ENCODE assay signal across 18 mouse cellular contexts in the genomic region with DNA sequence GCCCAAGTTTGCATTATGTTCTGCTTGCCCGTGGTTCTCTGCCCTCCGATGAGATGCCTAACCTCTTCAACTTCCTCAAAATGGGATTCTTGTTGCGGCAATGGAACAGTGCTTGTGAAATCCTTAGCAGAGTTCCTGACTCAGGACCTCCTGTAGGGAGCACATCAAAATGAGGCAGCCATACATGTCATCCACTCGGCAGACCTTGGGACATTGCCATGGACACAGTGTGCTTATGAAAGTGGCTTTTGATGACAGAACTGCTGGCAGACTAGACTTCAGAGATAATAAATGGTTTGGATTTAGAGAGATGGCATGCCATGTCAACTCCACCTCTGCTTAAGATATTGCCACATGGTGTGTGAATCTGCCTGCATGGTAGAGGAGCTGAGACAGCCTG.
DNase-seq lines count a peak whose midpoint lies in the region.
"Had no signal": no experiment of that assay in that cellular context is flagged by ENCODE, and none has a peak within 500 bp of the region (broad histone marks: within the 10 kb centered on the region; RNA-seq: fewer than 3 reads in every experiment).

No protein-coding gene starts in this region.

- DNase-seq in adrenal gland, adult (ENCODE audit: inconsistent age in 2 of 2, low spot score in 1 of 2), result peak; percentile 17 to 38
- no peak for DNase-seq in adrenal gland, postnatal 4 days (ENCODE audit: low spot score in 2 of 2)
- peak; percentile 10 for DNase-seq in cerebellum, adult 8-10 months
- DNase-seq in cerebellum, postnatal 36 days, result no peak
- DNase-seq in left cerebral cortex, postnatal 4 days, result peak; percentile 46
- DNase-seq in left cerebral cortex, adult 8-10 months (ENCODE audit: low spot score in 2 of 2), result no peak
- DNase-seq in adrenal gland, postnatal 36 days, result peak; percentile 21 to 22
- DNase-seq: gastrocnemius, adult 2 months; gastrocnemius, postnatal 36 days; heart, postnatal 4 days; kidney, adult 11 months; kidney, postnatal 14 days; layer of hippocampus, adult 9-11 months; liver, postnatal 0 days; lung, postnatal 14 days; right cerebral cortex, adult 18-20 months; spleen, adult 18-20 months; thymus, postnatal 14 days had no signal

- intact Hi-C loops in left cerebral cortex, postnatal 4 days (cut with DNase I), result no loop called here

Comparison
In these comparisons a context has a peak if more than half of its experiments do, and no peak if none do; other contexts are left out.
1. DNase-seq: peak in adrenal gland, adult (2 of 2), cerebellum, adult 8-10 months (single experiment), left cerebral cortex, postnatal 4 days (single experiment) and adrenal gland, postnatal 36 days (2 of 2); none in adrenal gland, postnatal 4 days (0 of 2), cerebellum, postnatal 36 days (0 of 2) and left cerebral cortex, adult 8-10 months (0 of 2).